Mouse (Mus musculus) stomach, postnatal 0 days (tissue): ENCODE data around the gene Clpsl2.

ENCODE experiments used
- CTCF ChIP-seq: IDR thresholded peaks from 2 replicates; pipeline ENCODE4 v1.5.1; 2016; ENCODE audit warnings: antibody characterized with exemption, low read depth, mild to moderate bottlenecking, moderate library complexity
- EP300 ChIP-seq: optimal IDR thresholded peaks from 2 replicates; pipeline ENCODE3; 2016; ENCODE audit warnings: antibody characterized with exemption

GRCm38 (mm10) chr17:28514555-28514954 lies 34.7 kb upstream of the Clpsl2 start:
- TF ChIP-seq CTCF (no peak), EP300 (no peak)
